Mouse (Mus musculus): ENCODE data around the gene Plbd1.
A peak's percentile ranks its signal among the peaks of the same experiment; 100 is the strongest.

DNA sequence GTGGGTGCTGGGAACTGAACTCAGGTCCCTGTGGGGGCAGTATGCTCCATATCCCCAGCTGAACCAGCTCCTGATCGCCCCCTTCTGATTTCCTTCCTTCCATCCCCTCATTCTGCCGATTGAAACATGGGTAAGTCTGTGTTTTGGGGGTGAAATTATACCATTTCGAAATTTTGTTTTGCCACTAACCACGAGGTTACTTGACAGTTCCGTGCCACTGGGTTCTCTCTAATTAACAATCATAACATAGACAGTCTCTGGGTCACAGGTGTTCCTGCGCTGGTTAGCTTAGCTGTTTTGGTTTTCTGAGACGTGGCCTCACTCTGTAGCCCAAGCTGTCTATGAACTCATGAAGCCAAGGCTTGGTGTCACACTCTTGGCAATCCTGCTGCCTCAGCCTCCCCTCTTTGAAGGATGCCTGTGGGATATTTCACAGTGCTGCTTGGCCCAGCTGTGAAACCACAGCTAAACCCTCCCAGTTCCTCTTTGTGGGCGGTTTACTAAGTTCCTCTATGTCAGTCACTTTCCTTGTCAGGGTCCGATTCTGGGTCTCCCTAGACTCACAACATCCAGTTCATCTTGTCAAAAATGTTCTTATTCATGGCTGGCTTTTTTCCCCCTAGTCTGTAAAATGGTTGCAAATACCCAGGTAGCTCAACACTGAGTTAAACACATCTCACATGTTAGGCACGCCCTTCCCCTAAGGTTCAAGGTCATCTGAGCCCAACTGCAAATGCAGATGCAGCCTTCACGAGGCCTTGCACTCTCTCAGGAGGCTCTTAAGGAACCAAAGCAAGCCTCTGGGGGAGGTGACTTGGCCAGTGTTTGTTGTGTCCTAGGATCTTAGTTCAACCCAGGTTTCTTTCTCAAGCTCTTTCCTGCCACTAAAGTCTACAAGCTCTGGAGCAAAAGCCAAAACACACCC, 21.9 kb upstream of the Plbd1 start:
- TF ChIP-seq USF1 (IDR thresholded peaks at IDR 0.05; ENCODE audit: low read depth, low read length) (no peak), CTCF (conservative IDR thresholded peaks at IDR 0.05 in 1 of 2, IDR thresholded peaks at IDR 0.05 in 1 of 2; ENCODE audit: low read depth in 2 of 2, low read length in 2 of 2) (no peak), NRF1 (IDR thresholded peaks at IDR 0.05; ENCODE audit: low read depth, low read length) (no peak), POLR2A (IDR thresholded peaks at IDR 0.05; ENCODE audit: low read depth, low read length) (no peak), CHD2 (IDR thresholded peaks at IDR 0.05; ENCODE audit: low read length) (peak; percentile 65; the same call in 1 of the 2 replicates), ZNF384 (IDR thresholded peaks at IDR 0.05; ENCODE audit: low read depth, low read length) (no peak), MAFK (IDR thresholded peaks at IDR 0.05; ENCODE audit: insufficient replicate concordance, low read length) (peak; percentile 83)

Data from CH12.LX (cell line).